Mouse (Mus musculus): Measurements from ENCODE around the gene Ctf2.

Ctf2 gene

GRCm38 (mm10) chr7:127685304-127686018 lies 46.5 kb downstream of the Ctf2 start:
- peak in 1 of 2 experiments; percentile 39 for DNase-seq

DNA sequence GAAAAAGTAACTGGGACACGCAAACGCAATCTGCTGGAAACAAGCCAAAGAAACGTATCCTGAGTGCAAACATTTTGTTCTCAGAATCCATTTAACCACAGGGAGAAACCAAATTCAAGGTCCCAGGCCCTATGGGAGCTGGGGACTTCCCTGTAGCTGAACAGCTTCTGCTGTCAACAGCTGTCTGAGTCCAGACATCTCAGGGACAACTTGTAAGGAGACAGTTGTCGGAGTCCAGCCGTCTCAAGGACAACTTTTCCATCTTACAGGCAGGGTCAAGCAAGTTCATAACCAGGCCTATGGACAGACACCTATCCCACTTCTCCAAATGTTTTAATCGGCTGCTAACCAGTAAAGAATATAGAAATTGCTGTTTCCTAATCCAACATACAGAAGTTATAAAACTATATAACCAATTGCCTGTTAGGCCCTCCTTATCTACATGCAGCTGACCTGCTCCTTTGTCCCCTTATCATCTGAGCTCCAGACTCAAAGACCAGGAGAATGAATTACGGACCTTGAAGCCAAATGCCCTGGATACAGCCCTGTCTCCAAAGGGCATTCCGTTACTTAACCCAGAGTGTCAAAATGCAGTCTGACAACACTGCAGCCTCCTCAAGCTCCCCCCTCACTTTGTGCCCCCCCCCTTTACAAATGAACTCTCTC lies 49.9 kb downstream of the Ctf2 start:
- no peak for DNase-seq

DNA sequence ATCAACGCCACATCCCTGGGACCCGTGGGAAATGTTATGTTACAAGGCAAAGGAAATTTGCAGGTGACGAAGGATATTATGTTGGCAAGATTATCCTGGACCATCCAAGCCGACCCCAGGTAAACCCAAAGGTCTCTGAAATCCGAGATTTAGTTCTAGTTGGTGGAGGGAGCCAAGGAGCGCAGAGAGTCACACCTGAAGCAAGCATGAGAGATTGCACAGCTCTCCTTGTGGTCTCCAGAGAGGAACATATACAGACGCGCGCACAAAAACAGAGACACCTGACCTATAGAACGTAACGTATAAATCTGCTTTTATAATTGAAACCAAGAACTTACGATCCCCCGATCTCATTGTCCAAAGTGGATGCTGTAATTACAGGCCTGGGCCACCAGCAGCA lies 51.4 kb downstream of the Ctf2 start:
- DNase-seq: no peak

DNA sequence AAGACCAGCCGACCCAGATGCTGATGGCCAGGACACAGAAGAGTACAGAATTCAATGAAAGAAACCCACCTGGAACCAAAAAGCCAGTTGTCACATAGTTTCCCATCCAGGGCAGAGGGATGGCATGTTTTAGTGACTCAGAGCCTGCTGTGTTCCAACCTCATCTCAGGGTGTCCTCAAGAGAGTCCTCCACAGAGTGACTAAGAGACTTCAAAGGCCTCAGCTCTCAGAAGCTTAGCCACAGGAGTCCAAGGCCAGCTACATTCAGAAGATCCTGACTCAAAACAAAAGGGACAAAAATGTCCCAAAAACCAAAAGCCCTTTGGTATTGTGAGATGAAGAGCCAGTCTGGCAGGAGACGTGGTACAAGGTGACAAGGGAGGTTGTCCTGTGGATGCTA lies 53.2 kb downstream of the Ctf2 start:
- DNase-seq: no peak

GRCm38 (mm10) chr7:127677609-127678008 lies 54.4 kb downstream of the Ctf2 start:
- no peak for DNase-seq

GRCm38 (mm10) chr7:127677077-127677476 lies 54.9 kb downstream of the Ctf2 start:
- DNase-seq: peak; percentile 53 to 88

- DNase-seq: no peak
Observed at GRCm38 (mm10) chr7:127675391-127675811, 56.6 kb downstream of the Ctf2 start.

GRCm38 (mm10) chr7:127674977-127675376 lies 57.0 kb downstream of the Ctf2 start:
- DNase-seq: peak; percentile 87 to 93

DNA sequence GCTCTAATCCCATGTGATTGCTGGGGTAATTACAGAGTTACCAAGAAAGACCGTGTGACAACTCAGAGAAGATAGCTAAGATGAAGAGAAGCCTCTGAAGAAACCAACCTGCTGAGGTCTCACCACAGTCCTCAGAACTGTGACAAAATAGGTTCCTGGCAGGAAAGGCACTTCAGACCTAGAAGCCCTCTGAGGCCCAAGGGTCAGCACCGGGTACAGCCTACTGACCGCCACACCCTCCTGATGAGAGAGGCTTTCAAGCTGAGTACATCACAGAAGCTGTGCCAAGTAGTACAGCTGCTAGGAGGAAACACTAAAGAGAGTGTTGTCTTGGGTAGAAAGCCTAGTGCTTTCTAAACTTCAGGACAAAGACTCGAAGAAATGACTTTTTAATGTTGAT lies 59.2 kb downstream of the Ctf2 start:
- peak; percentile 39 to 45 for DNase-seq

DNA sequence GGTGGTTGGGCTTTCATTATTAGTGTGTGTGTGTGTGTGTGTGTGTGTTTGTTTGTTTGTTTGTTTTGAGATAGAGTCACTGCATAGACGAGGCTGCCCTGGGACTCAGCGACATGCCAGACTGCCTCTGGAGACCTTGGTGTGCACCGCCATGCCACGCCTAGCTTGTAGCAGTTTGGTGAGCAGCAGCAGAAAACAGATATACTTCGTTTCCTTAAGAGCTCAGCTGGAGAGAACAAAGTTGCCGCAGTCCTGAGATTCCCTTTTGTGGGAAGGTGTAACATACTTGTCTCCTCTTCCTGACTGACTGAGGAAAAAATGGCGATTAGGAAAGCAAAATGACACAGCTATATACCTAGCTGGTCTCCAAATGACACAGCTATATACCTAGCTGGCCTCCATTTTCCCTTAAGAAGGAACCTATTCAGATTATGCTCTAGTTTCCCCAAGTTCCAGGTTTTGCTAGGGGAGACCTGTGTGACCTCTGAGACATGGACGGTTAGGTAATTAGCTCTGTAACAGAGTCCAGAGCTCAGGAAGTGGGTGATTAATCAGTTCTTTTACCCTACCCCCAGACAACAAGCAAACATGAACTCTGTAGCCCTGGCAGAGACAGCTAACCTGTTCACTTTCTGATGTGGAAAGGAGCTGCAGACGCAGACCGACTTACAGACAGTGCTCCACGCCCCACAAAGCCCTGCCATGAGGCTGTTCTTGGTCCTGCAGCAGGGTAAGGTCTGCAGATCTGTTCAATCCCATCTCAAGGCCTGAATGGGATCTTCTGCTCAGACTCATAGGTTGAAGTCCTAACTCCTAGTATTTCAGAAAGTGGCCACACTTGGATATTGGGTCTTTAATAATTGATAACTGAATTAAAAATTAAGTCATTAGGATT lies 59.8 kb downstream of the Ctf2 start:
- peak; percentile 42 to 64 for DNase-seq

Measured in kidney, postnatal 36 days (tissue).